23 mouse cellular contexts compared by ENCODE assay signal in the genomic region with DNA sequence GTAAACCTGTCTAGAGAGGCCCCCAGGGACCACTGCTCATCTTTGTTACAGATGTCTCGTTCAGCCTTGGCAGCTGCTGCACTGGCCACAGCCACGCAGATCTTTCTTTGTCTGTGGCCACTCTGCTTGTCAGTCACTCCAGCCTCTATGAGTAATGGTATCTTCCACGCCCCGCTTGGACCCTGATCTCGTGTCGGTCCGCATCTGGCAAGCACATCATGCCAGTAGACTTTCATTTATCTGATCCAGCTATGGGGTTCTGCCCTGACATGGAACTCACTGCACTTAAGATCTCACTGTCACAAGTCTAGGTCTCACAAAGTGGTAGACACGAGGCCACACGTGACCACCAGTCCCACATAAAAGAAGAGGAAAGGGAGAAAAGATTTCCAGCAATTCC.
DNase-seq lines count a peak whose midpoint lies in the region; ATAC-seq and TF ChIP-seq lines count a peak whose summit lies in the region.
"Had no signal": no experiment of that assay in that cellular context is flagged by ENCODE, and none has a peak within 500 bp of the region (broad histone marks: within the 10 kb centered on the region; RNA-seq: fewer than 3 reads in every experiment).

No protein-coding gene starts in this region.

- no peak overlapping the region for H3K27ac ChIP-seq in limb, embryonic 11.5 days (replicated peaks; ENCODE audit: low read depth, low read length)
- no peak overlapping the region for H3K27ac ChIP-seq in limb, embryonic 10.5 days
- peak overlapping the region; percentile 69; the same call in 1 of the 2 replicates for H3K27ac ChIP-seq in intestine, embryonic 16.5 days (ENCODE audit: low read length)
- H3K27ac ChIP-seq in small intestine, adult 2 months (ENCODE audit: insufficient read depth, low read depth, low read length), result peak overlapping the region; percentile 99
- H3K27ac ChIP-seq in hindbrain, embryonic 11.5 days (ENCODE audit: low read depth, low read length), result no peak overlapping the region
- no peak overlapping the region for H3K27ac ChIP-seq in midbrain, postnatal 0 days (ENCODE audit: low read depth, low read length)
- H3K27ac ChIP-seq: forebrain, embryonic 10.5 days; forebrain, embryonic 13.5 days; heart, embryonic 15.5 days; hindbrain, embryonic 12.5 days; hindbrain, embryonic 15.5 days had no signal

- no peak overlapping the region for H3K4me2 ChIP-seq in limb, embryonic 11.5 days (ENCODE audit: low read depth, severe bottlenecking)
- H3K4me2 ChIP-seq in intestine, embryonic 16.5 days (ENCODE audit: low read depth, low read length), result no peak overlapping the region
- no peak overlapping the region for H3K4me2 ChIP-seq in hindbrain, embryonic 11.5 days (replicated peaks; ENCODE audit: low read depth, low read length)
- no peak overlapping the region for H3K4me2 ChIP-seq in midbrain, postnatal 0 days (ENCODE audit: low read depth, low read length, poor library complexity, severe bottlenecking)
- H3K4me2 ChIP-seq: forebrain, embryonic 13.5 days; heart, embryonic 12.5 days; heart, embryonic 15.5 days; hindbrain, embryonic 12.5 days; hindbrain, embryonic 15.5 days had no signal

- H3K36me3 ChIP-seq in limb, embryonic 11.5 days (ENCODE audit: control insufficient read depth, insufficient read depth, low read length), result no peaks in the 10 kb centered on the region
- H3K36me3 ChIP-seq in limb, embryonic 10.5 days, result no peaks in the 10 kb centered on the region
- no peaks in the 10 kb centered on the region for H3K36me3 ChIP-seq in intestine, embryonic 16.5 days (ENCODE audit: control insufficient read depth, insufficient read depth, low read length)
- H3K36me3 ChIP-seq in small intestine, adult 2 months (ENCODE audit: control insufficient read depth, insufficient read depth, low read length), result no peaks in the 10 kb centered on the region
- no peaks in the 10 kb centered on the region for H3K36me3 ChIP-seq in hindbrain, embryonic 11.5 days (ENCODE audit: control insufficient read depth, insufficient read depth, low read length)
- no peaks in the 10 kb centered on the region for H3K36me3 ChIP-seq in midbrain, postnatal 0 days (ENCODE audit: insufficient read depth, low read length)
- H3K36me3 ChIP-seq: forebrain, embryonic 10.5 days; heart, embryonic 12.5 days; heart, embryonic 15.5 days; hindbrain, embryonic 12.5 days; hindbrain, embryonic 15.5 days had no signal

- TF ChIP-seq CTCF in small intestine, adult 2 months (IDR thresholded peaks at IDR 0.05; ENCODE audit: extremely low read depth, insufficient read length, insufficient replicate concordance, low read depth, low read length), result no peak
- TF ChIP-seq CTCF in midbrain, postnatal 0 days (IDR thresholded peaks at IDR 0.05), result no peak

- peak; percentile 16 for DNase-seq in limb, embryonic 11.5 days (ENCODE audit: low spot score)
- no peak for DNase-seq in limb, embryonic 10.5 days (ENCODE audit: low spot score)
- DNase-seq in hindbrain, embryonic 11.5 days (ENCODE audit: low spot score), result no peak
- DNase-seq in midbrain, postnatal 0 days (ENCODE audit: low spot score), result no peak
- DNase-seq: adrenal gland, adult 2 months; adrenal gland, postnatal 14 days; cerebellum, adult 11-12 months; cerebellum, adult 8-10 months; cerebellum, postnatal 10 days; gastrocnemius, postnatal 10 days; heart, adult 18-20 months; heart, postnatal 10 days; heart, postnatal 4 days had no signal

- no peaks in the 10 kb centered on the region for H3K9me3 ChIP-seq in limb, embryonic 11.5 days (ENCODE audit: control insufficient read depth, low read length)
- H3K9me3 ChIP-seq in limb, embryonic 10.5 days (replicated peaks), result no peaks in the 10 kb centered on the region
- no peaks in the 10 kb centered on the region for H3K9me3 ChIP-seq in intestine, embryonic 16.5 days (ENCODE audit: control insufficient read depth, low read length)
- H3K9me3 ChIP-seq in hindbrain, embryonic 11.5 days (ENCODE audit: control insufficient read depth, low read length), result no peaks in the 10 kb centered on the region
- H3K9me3 ChIP-seq in midbrain, postnatal 0 days (ENCODE audit: low read length), result no peaks in the 10 kb centered on the region
- H3K9me3 ChIP-seq: forebrain, embryonic 10.5 days; forebrain, embryonic 13.5 days; heart, embryonic 12.5 days; heart, embryonic 15.5 days; hindbrain, embryonic 12.5 days; hindbrain, embryonic 15.5 days had no signal

- no peak; the same call in 1 of the 2 replicates for TF ChIP-seq POLR2A in small intestine, adult 2 months (IDR thresholded peaks at IDR 0.05; ENCODE audit: low read depth, low read length)

- ATAC-seq in limb, embryonic 11.5 days (ENCODE audit: insufficient number of reproducible peaks, low FRiP score, low TSS enrichment, low read depth), result no peak
- ATAC-seq in intestine, embryonic 16.5 days, result peak; percentile 36
- no peak for ATAC-seq in hindbrain, embryonic 11.5 days (ENCODE audit: low FRiP score)
- no peak for ATAC-seq in midbrain, postnatal 0 days (ENCODE audit: low FRiP score)
- ATAC-seq: CD4-positive, CD25-positive, alpha-beta regulatory T cell, adult 4 months; forebrain, embryonic 13.5 days; forebrain, embryonic 16.5 days had no signal

- H3K27me3 ChIP-seq in limb, embryonic 11.5 days (ENCODE audit: control insufficient read depth, insufficient read depth, low read length), result no peaks in the 10 kb centered on the region
- H3K27me3 ChIP-seq in limb, embryonic 10.5 days (ENCODE audit: low read depth, poor library complexity, severe bottlenecking), result no peaks in the 10 kb centered on the region
- no peaks in the 10 kb centered on the region for H3K27me3 ChIP-seq in intestine, embryonic 16.5 days (replicated peaks; ENCODE audit: control insufficient read depth, insufficient read depth, low read length)
- H3K27me3 ChIP-seq in small intestine, adult 2 months (ENCODE audit: control insufficient read depth, insufficient read depth, low read length), result no peaks in the 10 kb centered on the region
- no peaks in the 10 kb centered on the region for H3K27me3 ChIP-seq in hindbrain, embryonic 11.5 days (ENCODE audit: control insufficient read depth, insufficient read depth, low read length)
- no peaks in the 10 kb centered on the region for H3K27me3 ChIP-seq in midbrain, postnatal 0 days (ENCODE audit: insufficient read depth, low read length)
- H3K27me3 ChIP-seq: forebrain, embryonic 13.5 days; heart, embryonic 12.5 days; heart, embryonic 15.5 days; hindbrain, embryonic 15.5 days had no signal

- H3K4me1 ChIP-seq in limb, embryonic 11.5 days (ENCODE audit: control insufficient read depth, insufficient read depth, low read length), result no peaks in the 10 kb centered on the region
- peaks cover 10% of the 10 kb centered on the region for H3K4me1 ChIP-seq in limb, embryonic 10.5 days
- peaks cover 8% of the 10 kb centered on the region for H3K4me1 ChIP-seq in intestine, embryonic 16.5 days (ENCODE audit: control insufficient read depth, insufficient read depth, low read length)
- peaks cover 14% of the 10 kb centered on the region; the same call in 1 of the 2 replicates for H3K4me1 ChIP-seq in small intestine, adult 2 months (ENCODE audit: control insufficient read depth, insufficient read depth, insufficient read length, low read length)
- H3K4me1 ChIP-seq in hindbrain, embryonic 11.5 days (replicated peaks; ENCODE audit: control insufficient read depth, insufficient read depth, low read length), result no peaks in the 10 kb centered on the region
- no peaks in the 10 kb centered on the region for H3K4me1 ChIP-seq in midbrain, postnatal 0 days (ENCODE audit: insufficient read depth, low read length)
- H3K4me1 ChIP-seq: forebrain, embryonic 13.5 days; heart, embryonic 15.5 days; hindbrain, embryonic 12.5 days; hindbrain, embryonic 15.5 days had no signal

- WGBS in limb, embryonic 11.5 days, result 88% methylated on average over 9 of the region's 9 CpGs
- 88% methylated on average over 9 of the region's 9 CpGs for WGBS in limb, embryonic 10.5 days
- WGBS in intestine, embryonic 16.5 days, result 77% methylated on average over 9 of the region's 9 CpGs
- WGBS in small intestine, adult 2 months, result 40% methylated on average over 9 of the region's 9 CpGs
- 84% methylated on average over 9 of the region's 9 CpGs for WGBS in hindbrain, embryonic 11.5 days
- 83% methylated on average over 9 of the region's 9 CpGs for whole genome bisulfite sequencing in midbrain, postnatal 0 days

- H3K9ac ChIP-seq in limb, embryonic 11.5 days (ENCODE audit: low read length), result no peak overlapping the region
- H3K9ac ChIP-seq in intestine, embryonic 16.5 days (ENCODE audit: low read depth, low read length), result no peak overlapping the region
- no peak overlapping the region for H3K9ac ChIP-seq in hindbrain, embryonic 11.5 days (ENCODE audit: low read depth, low read length)
- no peak overlapping the region for H3K9ac ChIP-seq in midbrain, postnatal 0 days (replicated peaks; ENCODE audit: low read length, poor library complexity, severe bottlenecking)
- H3K9ac ChIP-seq: forebrain, embryonic 13.5 days; heart, embryonic 12.5 days; heart, embryonic 15.5 days; hindbrain, embryonic 12.5 days; hindbrain, embryonic 15.5 days had no signal

- no peak overlapping the region for H3K4me3 ChIP-seq in limb, embryonic 11.5 days (ENCODE audit: low read depth, low read length)
- H3K4me3 ChIP-seq in limb, embryonic 10.5 days, result no peak overlapping the region
- no peak overlapping the region for H3K4me3 ChIP-seq in intestine, embryonic 16.5 days (ENCODE audit: low read length)
- H3K4me3 ChIP-seq in small intestine, adult 2 months (ENCODE audit: low read depth, low read length), result no peak overlapping the region
- H3K4me3 ChIP-seq in hindbrain, embryonic 11.5 days (ENCODE audit: low read depth, low read length), result no peak overlapping the region
- H3K4me3 ChIP-seq in midbrain, postnatal 0 days (ENCODE audit: low read depth, low read length), result no peak overlapping the region
- H3K4me3 ChIP-seq: forebrain, embryonic 10.5 days; forebrain, embryonic 13.5 days; heart, embryonic 12.5 days; heart, embryonic 15.5 days; hindbrain, embryonic 12.5 days; hindbrain, embryonic 15.5 days had no signal

Comparison
In these comparisons a context has a peak if more than half of its experiments do, and no peak if none do; other contexts are left out.
1. H3K27ac ChIP-seq: peak in intestine, embryonic 16.5 days (single experiment) and small intestine, adult 2 months (single experiment); none in limb, embryonic 11.5 days (single experiment), limb, embryonic 10.5 days (single experiment), hindbrain, embryonic 11.5 days (single experiment) and midbrain, postnatal 0 days (single experiment).